10 mouse cellular contexts compared by ENCODE assay signal in the genomic region with DNA sequence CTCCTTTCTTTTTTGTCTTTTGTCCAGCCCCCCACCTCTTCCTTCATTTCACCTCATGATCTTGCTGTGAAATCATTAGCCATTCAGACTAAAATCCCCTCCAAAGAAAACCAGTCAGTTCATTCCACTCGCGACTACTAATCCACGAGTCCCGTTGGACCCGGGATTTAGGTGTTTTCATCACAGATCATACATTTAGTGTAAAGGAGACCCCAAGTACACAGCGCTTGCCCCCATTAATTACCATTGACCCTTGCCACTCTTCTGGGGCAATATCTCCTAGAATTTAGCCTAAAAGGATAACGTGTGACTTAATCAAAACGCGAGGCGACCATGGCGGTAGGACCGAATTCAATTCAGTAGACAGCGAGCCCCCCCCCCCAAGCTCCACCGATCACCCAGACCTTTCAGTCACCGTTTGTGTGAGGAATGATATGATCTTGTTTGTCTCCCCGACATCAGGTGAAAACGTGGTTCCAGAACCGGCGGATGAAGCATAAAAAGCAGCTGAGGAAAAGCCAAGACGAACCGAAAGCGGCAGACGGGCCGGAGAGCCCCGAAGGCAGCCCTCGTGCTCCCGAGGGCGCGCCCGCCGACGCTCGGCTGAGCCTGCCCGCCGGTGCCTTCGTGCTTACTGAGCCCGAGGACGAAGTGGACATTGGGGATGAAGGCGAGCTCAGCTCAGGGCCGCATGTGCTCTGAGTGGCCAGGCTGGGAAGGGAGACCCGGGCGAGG. TPM values are rescaled to one million over a fixed set of nuclear protein-coding genes. Genes with fewer than 3 reads are reported as not detected.
DNase-seq lines count a peak whose midpoint lies in the region; ATAC-seq lines count a peak whose summit lies in the region.
"Had no signal": no experiment of that assay in that cellular context is flagged by ENCODE, and none has a peak within 500 bp of the region (broad histone marks: within the 10 kb centered on the region; RNA-seq: fewer than 3 reads in every experiment).

No protein-coding gene starts in this region.

- 2% methylated on average over 42 of the region's 42 CpGs for WGBS in heart, embryonic 12.5 days
- WGBS in hindbrain, embryonic 14.5 days, result under 1% methylated on average over 42 of the region's 42 CpGs
- under 1% methylated on average over 42 of the region's 42 CpGs for WGBS in midbrain, embryonic 13.5 days

- H3K9ac ChIP-seq in heart, embryonic 12.5 days, result no peak overlapping the region
- H3K9ac ChIP-seq in hindbrain, embryonic 14.5 days, result no peak overlapping the region
- 0 out of 2 replicates have a peak overlapping the region, but pooled peaks have one; percentile 3 for H3K9ac ChIP-seq in midbrain, embryonic 13.5 days (replicated peaks)

- H3K4me3 ChIP-seq in heart, embryonic 12.5 days, result peak overlapping the region; percentile 36
- H3K4me3 ChIP-seq in brown adipose tissue, adult 24 weeks (ENCODE audit: insufficient read depth, low read depth, low read length), result peak overlapping the region; percentile 24
- H3K4me3 ChIP-seq in hindbrain, embryonic 14.5 days (replicated peaks; ENCODE audit: low read length), result peak overlapping the region; percentile 9; the same call in 1 of the 2 replicates
- peak overlapping the region; percentile 16 for H3K4me3 ChIP-seq in midbrain, embryonic 13.5 days (replicated peaks)

- H3K9me3 ChIP-seq in heart, embryonic 12.5 days (replicated peaks), result no peaks in the 10 kb centered on the region
- H3K9me3 ChIP-seq in hindbrain, embryonic 14.5 days (ENCODE audit: control insufficient read depth, low read length), result no peaks in the 10 kb centered on the region
- H3K9me3 ChIP-seq in midbrain, embryonic 13.5 days, result no peaks in the 10 kb centered on the region

- no peaks in the 10 kb centered on the region for H3K36me3 ChIP-seq in heart, embryonic 12.5 days
- H3K36me3 ChIP-seq in hindbrain, embryonic 14.5 days (replicated peaks; ENCODE audit: control insufficient read depth, insufficient read depth), result no peaks in the 10 kb centered on the region
- H3K36me3 ChIP-seq in midbrain, embryonic 13.5 days, result no peaks in the 10 kb centered on the region

- no peak for DNase-seq in heart, adult 18-20 months
- DNase-seq in hindbrain, embryonic 14.5 days (ENCODE audit: low spot score), result no peak
- no peak for DNase-seq in spleen, postnatal 14 days (ENCODE audit: low spot score in 2 of 2)
- DNase-seq in thymus, postnatal 36 days, result no peak

- H3K27ac ChIP-seq in heart, embryonic 12.5 days (ENCODE audit: poor library complexity, severe bottlenecking), result no peak overlapping the region
- no peak overlapping the region for H3K27ac ChIP-seq in brown adipose tissue, adult 24 weeks (replicated peaks; ENCODE audit: low read depth, low read length)
- H3K27ac ChIP-seq in hindbrain, embryonic 14.5 days, result no peak overlapping the region
- H3K27ac ChIP-seq in midbrain, embryonic 13.5 days, result no peak overlapping the region
- H3K27ac ChIP-seq: macrophage had no signal

- H3K4me1 ChIP-seq in heart, embryonic 12.5 days (replicated peaks), result peaks cover 17% of the 10 kb centered on the region; the same call in 1 of the 2 replicates
- H3K4me1 ChIP-seq in brown adipose tissue, adult 24 weeks (ENCODE audit: control insufficient read depth, insufficient read depth, insufficient read length, low read length), result 0 out of 2 replicates have a peak, but pooled peaks cover 2% of the 10 kb centered on the region
- 0 out of 2 replicates have a peak, but pooled peaks cover 4% of the 10 kb centered on the region for H3K4me1 ChIP-seq in hindbrain, embryonic 14.5 days (replicated peaks; ENCODE audit: control insufficient read depth, insufficient read depth, low read length)
- H3K4me1 ChIP-seq in midbrain, embryonic 13.5 days (replicated peaks), result peaks cover 13% of the 10 kb centered on the region

- ATAC-seq in heart, embryonic 12.5 days (ENCODE audit: insufficient number of reproducible peaks, low FRiP score), result no peak
- ATAC-seq in hindbrain, embryonic 14.5 days (ENCODE audit: low FRiP score), result no peak
- 0 out of 2 replicates have a peak, but pooled peaks have one; percentile 16 for ATAC-seq in midbrain, embryonic 13.5 days
- no peak for ATAC-seq in erythroid progenitor cell, adult 5-6 weeks (replicated peaks; ENCODE audit: low FRiP score, poor library complexity, severe bottlenecking)

- H3K4me2 ChIP-seq in heart, embryonic 12.5 days, result peak overlapping the region; percentile 59
- H3K4me2 ChIP-seq in hindbrain, embryonic 14.5 days (replicated peaks), result 0 out of 2 replicates have a peak overlapping the region, but pooled peaks have one; percentile 2
- peak overlapping the region; percentile 34 for H3K4me2 ChIP-seq in midbrain, embryonic 13.5 days (replicated peaks)

- H3K27me3 ChIP-seq in heart, embryonic 12.5 days (replicated peaks), result peaks cover 92% of the 10 kb centered on the region
- H3K27me3 ChIP-seq in hindbrain, embryonic 14.5 days (ENCODE audit: control insufficient read depth, insufficient read depth, low read length), result peaks cover 94% of the 10 kb centered on the region
- H3K27me3 ChIP-seq in midbrain, embryonic 13.5 days, result peaks cover 96% of the 10 kb centered on the region

RNA-seq across cellular contexts. Expression of a gene that starts 3.4 kb away (rescaled TPM):
- polyA plus RNA-seq in heart, embryonic 12.5 days (2016; fragmentation: Nextera tagmentation; extraction: Ambion mirVana), result not detected in 2 replicates
- total RNA-seq in heart, adult 18-20 months (2021), result not detected
- not detected in 2 replicates for polyA plus RNA-seq in brown adipose tissue, adult 24 weeks (2012; ENCODE audit: insufficient read depth, insufficient read length, missing spikeins)
- not detected in 2 replicates for polyA plus RNA-seq in hindbrain, embryonic 14.5 days (2014; fragmentation: Nextera tagmentation; extraction: Ambion mirVana)
- 2.7 and 4.1 TPM in 2 replicates for polyA plus RNA-seq in midbrain, embryonic 13.5 days (2015; fragmentation: Nextera tagmentation; extraction: Ambion mirVana)
- total RNA-seq in erythroid progenitor cell, adult 5-6 weeks (2015; ENCODE audit: low replicate concordance), result not detected in 2 replicates
- total RNA-seq in erythroid progenitor cell, adult 5-6 weeks (2017; ENCODE audit: low replicate concordance), result not detected in 2 replicates
- total RNA-seq: gastrocnemius, adult 8-10 months had no signal
- polyA plus RNA-seq: macrophage had no signal

Comparison
In these comparisons a context has a peak if more than half of its experiments do, and no peak if none do; other contexts are left out.
1. H3K4me2 ChIP-seq: peak in every context shown above with its lines; median percentile 59 in heart, embryonic 12.5 days; 34 in midbrain, embryonic 13.5 days; 2 in hindbrain, embryonic 14.5 days.